9 mouse cellular contexts compared by ENCODE assay signal in genomic region chr10:60829071-60829470, GRCm38 (mm10). TPM values are rescaled to one million over a fixed set of nuclear protein-coding genes. Genes with fewer than 3 reads are reported as not detected.
DNase-seq lines count a peak whose midpoint lies in the region; ATAC-seq and TF ChIP-seq lines count a peak whose summit lies in the region.
"Had no signal": no experiment of that assay in that cellular context is flagged by ENCODE, and none has a peak within 500 bp of the region (broad histone marks: within the 10 kb centered on the region; RNA-seq: fewer than 3 reads in every experiment).

No protein-coding gene starts in this region.

- no peak for ATAC-seq in forebrain, embryonic 15.5 days (replicated peaks)
- ATAC-seq in limb, embryonic 12.5 days (ENCODE audit: insufficient number of reproducible peaks, insufficient read depth, low FRiP score, low TSS enrichment, low read depth): no peak
- no peak for ATAC-seq in CD4-positive, CD25-positive, alpha-beta regulatory T cell, adult 4 months

- H3K4me1 ChIP-seq in forebrain, embryonic 15.5 days: peaks cover 47% of the 10 kb centered on the region
- H3K4me1 ChIP-seq in limb, embryonic 12.5 days (replicated peaks): peaks cover 70% of the 10 kb centered on the region

- H3K4me3 ChIP-seq in C2C12 (ENCODE audit: insufficient read depth, poor library complexity, severe bottlenecking): peak overlapping the region; percentile 91
- H3K4me3 ChIP-seq in forebrain, embryonic 15.5 days: peak overlapping the region; percentile 67
- peak overlapping the region; percentile 88 for H3K4me3 ChIP-seq in limb, embryonic 12.5 days (replicated peaks)

- H3K79me3 ChIP-seq in C2C12 (ENCODE audit: low read depth): peaks cover 72% of the 10 kb centered on the region

- H3K79me2 ChIP-seq in C2C12 (ENCODE audit: control insufficient read depth, insufficient read depth): peaks cover 74% of the 10 kb centered on the region

- no peaks in the 10 kb centered on the region for H3K27me3 ChIP-seq in C2C12 (ENCODE audit: control insufficient read depth, insufficient read depth, insufficient read length)
- peaks cover 49% of the 10 kb centered on the region for H3K27me3 ChIP-seq in forebrain, embryonic 15.5 days
- peaks cover 20% of the 10 kb centered on the region for H3K27me3 ChIP-seq in limb, embryonic 12.5 days

- peak overlapping the region; percentile 96; the same call in 1 of the 2 replicates for H3K4me2 ChIP-seq in forebrain, embryonic 15.5 days (replicated peaks)
- H3K4me2 ChIP-seq in limb, embryonic 12.5 days: peak overlapping the region; percentile 88

- H3ac ChIP-seq in C2C12 (ENCODE audit: control insufficient read depth, insufficient read length, low read depth): peak overlapping the region; percentile 97

- no peak overlapping the region for H3K9ac ChIP-seq in forebrain, embryonic 15.5 days (replicated peaks)
- no peak overlapping the region for H3K9ac ChIP-seq in limb, embryonic 12.5 days (replicated peaks)
- H3K9ac ChIP-seq: liver, embryonic 14.5 days had no signal

- H3K27ac ChIP-seq in forebrain, embryonic 15.5 days (replicated peaks): no peak overlapping the region
- H3K27ac ChIP-seq in limb, embryonic 12.5 days: peak overlapping the region; percentile 53; the same call in 1 of the 2 replicates
- H3K27ac ChIP-seq: liver, embryonic 14.5 days had no signal

- no peaks in the 10 kb centered on the region for H3K9me3 ChIP-seq in forebrain, embryonic 15.5 days
- H3K9me3 ChIP-seq in limb, embryonic 12.5 days: peaks cover 4% of the 10 kb centered on the region; the same call in 1 of the 2 replicates

- TF ChIP-seq CTCF in C2C12 (IDR thresholded peaks at IDR 0.05; ENCODE audit: control insufficient read depth, insufficient read depth, insufficient read length): no peak

- H3K36me3 ChIP-seq in C2C12 (ENCODE audit: control insufficient read depth, insufficient read depth): peaks cover 32% of the 10 kb centered on the region
- H3K36me3 ChIP-seq in forebrain, embryonic 15.5 days: no peaks in the 10 kb centered on the region
- no peaks in the 10 kb centered on the region for H3K36me3 ChIP-seq in limb, embryonic 12.5 days

- WGBS in forebrain, embryonic 15.5 days: 33% methylated on average over 6 of the region's 6 CpGs
- 21% methylated on average over 6 of the region's 6 CpGs for WGBS in limb, embryonic 12.5 days

- DNase-seq in 3T3-L1 (ENCODE audit: low read depth, low spot score) (peak; percentile 5), MN1 (ENCODE audit: low spot score) (no peak)
- no peak for DNase-seq in right cerebral cortex, adult 18-20 months
- DNase-seq: right cerebral cortex, postnatal 14 days had no signal

TF ChIP-seq in C2C12, 6 proteins besides CTCF, POLR2A, EP300 and RAD21:
- TF ChIP-seq FOSL1 (IDR thresholded peaks at IDR 0.05; ENCODE audit: insufficient read depth, low read length, poor library complexity, severe bottlenecking) (no peak), USF1 (IDR thresholded peaks at IDR 0.05; ENCODE audit: low read depth) (no peak), MAX (IDR thresholded peaks at IDR 0.05) (no peak), MYOG (IDR thresholded peaks at IDR 0.05; ENCODE audit: control insufficient read depth, extremely low read depth, insufficient read length) (no peak)

RNA-seq across cellular contexts. Expression of gene Unc5b, which starts 2.3 kb away (rescaled TPM):
- 142 TPM for polyA plus RNA-seq in C2C12 (2012; fragmentation: generic; extraction: Trizol)
- 2.8 and 3.0 TPM in 2 replicates for polyA plus RNA-seq in forebrain, embryonic 15.5 days (2015; fragmentation: Nextera tagmentation; extraction: Ambion mirVana)
- 12.7 and 13.5 TPM in 2 replicates for polyA plus RNA-seq in limb, embryonic 12.5 days (2016; fragmentation: Nextera tagmentation; extraction: Ambion mirVana)
- not detected for polyA plus RNA-seq in CD4-positive, CD25-positive, alpha-beta regulatory T cell, adult 4 months (2017; shearing (Covaris generic))
